8 mouse cellular contexts compared by ENCODE assay signal in genomic region chr2:163657975-163658886, GRCm38 (mm10). TPM values are rescaled to one million over a fixed set of nuclear protein-coding genes. Genes with fewer than 3 reads are reported as not detected.
DNase-seq lines count a peak whose midpoint lies in the region; ATAC-seq and TF ChIP-seq lines count a peak whose summit lies in the region.

Gene Pkig, plus strand, starts transcription at chr2:163658386.

- peak within 1 kb of the TSS; percentile 73 for H3K4me2 ChIP-seq in embryonic facial prominence, embryonic 14.5 days (ENCODE audit: low read depth, low read length)
- peak within 1 kb of the TSS; percentile 65 for H3K4me2 ChIP-seq in limb, embryonic 15.5 days
- H3K4me2 ChIP-seq in midbrain, postnatal 0 days (ENCODE audit: low read depth, low read length, poor library complexity, severe bottlenecking): peak within 1 kb of the TSS; percentile 58

- H3K9ac ChIP-seq in embryonic facial prominence, embryonic 14.5 days (ENCODE audit: low read depth, low read length): peak within 1 kb of the TSS; percentile 88
- H3K9ac ChIP-seq in limb, embryonic 15.5 days: peak within 1 kb of the TSS; percentile 76
- H3K9ac ChIP-seq in midbrain, postnatal 0 days (replicated peaks; ENCODE audit: low read length, poor library complexity, severe bottlenecking): peak within 1 kb of the TSS; percentile 61

- no peaks in the 10 kb centered on the region for H3K27me3 ChIP-seq in embryonic facial prominence, embryonic 14.5 days (replicated peaks; ENCODE audit: control insufficient read depth, insufficient read depth, low read length)
- H3K27me3 ChIP-seq in limb, embryonic 15.5 days: no peaks in the 10 kb centered on the region
- H3K27me3 ChIP-seq in midbrain, postnatal 0 days (ENCODE audit: insufficient read depth, low read length): no peaks in the 10 kb centered on the region

- peak within 1 kb of the TSS; percentile 78 for H3K4me3 ChIP-seq in bone marrow, adult 2 months (replicated peaks; ENCODE audit: control insufficient read depth, low read depth, low read length)
- H3K4me3 ChIP-seq in embryonic facial prominence, embryonic 14.5 days (ENCODE audit: low read depth, low read length): peak within 1 kb of the TSS; percentile 81
- peak within 1 kb of the TSS; percentile 81 for H3K4me3 ChIP-seq in limb, embryonic 15.5 days
- peak within 1 kb of the TSS; percentile 68 for H3K4me3 ChIP-seq in midbrain, postnatal 0 days (ENCODE audit: low read depth, low read length)

- WGBS in bone marrow, adult 2 months: under 1% methylated on average over 71 of the region's 71 CpGs
- under 1% methylated on average over 47 of the region's 71 CpGs for WGBS in embryonic facial prominence, embryonic 14.5 days
- WGBS in limb, embryonic 15.5 days: under 1% methylated on average over 71 of the region's 71 CpGs
- under 1% methylated on average over 71 of the region's 71 CpGs for WGBS in midbrain, postnatal 0 days

- peak; percentile 9; the same call in 1 of the 2 replicates for TF ChIP-seq CTCF in bone marrow, adult 2 months (IDR thresholded peaks at IDR 0.05; ENCODE audit: control insufficient read depth, insufficient read depth, low read length)
- no peak for TF ChIP-seq CTCF in midbrain, postnatal 0 days (IDR thresholded peaks at IDR 0.05)

- peak within 1 kb of the TSS; percentile 83 for H3K27ac ChIP-seq in bone marrow, adult 2 months (ENCODE audit: control insufficient read depth, insufficient read depth, low read depth, low read length, poor library complexity)
- peak within 1 kb of the TSS; percentile 79 for H3K27ac ChIP-seq in embryonic facial prominence, embryonic 14.5 days (replicated peaks; ENCODE audit: low read depth, low read length)
- peak within 1 kb of the TSS; percentile 85 for H3K27ac ChIP-seq in limb, embryonic 15.5 days
- H3K27ac ChIP-seq in midbrain, postnatal 0 days (ENCODE audit: low read depth, low read length): peak within 1 kb of the TSS; percentile 78

- H3K4me1 ChIP-seq in bone marrow, adult 2 months (ENCODE audit: control insufficient read depth, insufficient read depth, low read length): peaks cover 11% of the 10 kb centered on the region
- H3K4me1 ChIP-seq in embryonic facial prominence, embryonic 14.5 days (ENCODE audit: control insufficient read depth, insufficient read depth, low read length): peaks cover 7% of the 10 kb centered on the region
- peaks cover 17% of the 10 kb centered on the region; the same call in 1 of the 2 replicates for H3K4me1 ChIP-seq in limb, embryonic 15.5 days
- 0 out of 2 replicates have a peak, but pooled peaks cover 3% of the 10 kb centered on the region for H3K4me1 ChIP-seq in midbrain, postnatal 0 days (ENCODE audit: insufficient read depth, low read length)

- peak; percentile 82 to 86 for DNase-seq in B cell, adult 2 months
- peak; percentile 93 for DNase-seq in embryonic facial prominence, embryonic 14.5 days (ENCODE audit: low spot score)
- DNase-seq in heart, adult 8-10 months (ENCODE audit: low spot score): peak; percentile 77
- peak; percentile 73 to 79 for DNase-seq in kidney, adult 8-10 months
- DNase-seq in midbrain, postnatal 0 days (ENCODE audit: low spot score): peak; percentile 91
- peak; percentile 83 to 91 for DNase-seq in spleen, postnatal 10 days (ENCODE audit: low spot score in 2 of 2)

- TF ChIP-seq POLR2A in bone marrow, adult 2 months (IDR thresholded peaks at IDR 0.05; ENCODE audit: borderline replicate concordance, control insufficient read depth, low read depth, low read length): peak; percentile 46; the same call in 1 of the 2 replicates

- ATAC-seq in embryonic facial prominence, embryonic 14.5 days (ENCODE audit: low read depth): peak; percentile 95
- peak; percentile 87 for ATAC-seq in limb, embryonic 15.5 days (ENCODE audit: insufficient number of reproducible peaks, low FRiP score, low TSS enrichment, low read depth)
- ATAC-seq in midbrain, postnatal 0 days (ENCODE audit: low FRiP score): peak; percentile 87

- H3K9me3 ChIP-seq in embryonic facial prominence, embryonic 14.5 days (ENCODE audit: control insufficient read depth, low read length): no peaks in the 10 kb centered on the region
- H3K9me3 ChIP-seq in limb, embryonic 15.5 days: no peaks in the 10 kb centered on the region
- no peaks in the 10 kb centered on the region for H3K9me3 ChIP-seq in midbrain, postnatal 0 days (ENCODE audit: low read length)

- no peaks in the 10 kb centered on the region for H3K36me3 ChIP-seq in embryonic facial prominence, embryonic 14.5 days (ENCODE audit: control insufficient read depth, insufficient read depth, low read length)
- H3K36me3 ChIP-seq in limb, embryonic 15.5 days: no peaks in the 10 kb centered on the region
- no peaks in the 10 kb centered on the region for H3K36me3 ChIP-seq in midbrain, postnatal 0 days (ENCODE audit: insufficient read depth, low read length)

RNA-seq across cellular contexts. Expression of gene Pkig, which starts in this region (rescaled TPM):
- polyA plus RNA-seq in bone marrow, adult 2 months (2011; ENCODE audit: insufficient read depth, insufficient read length, low replicate concordance, missing spikeins): 109 and 152 TPM in 2 replicates
- polyA plus RNA-seq in embryonic facial prominence, embryonic 14.5 days (2014; fragmentation: Nextera tagmentation; extraction: Ambion mirVana): 153 and 165 TPM in 2 replicates
- total RNA-seq in heart, adult 8-10 months (2022): 100 to 1,000 TPM; 214 to 247 (median 224) TPM
- 119 and 151 TPM in 2 replicates for polyA plus RNA-seq in limb, embryonic 15.5 days (2015; fragmentation: Nextera tagmentation; extraction: Ambion mirVana)
- total RNA-seq in midbrain, postnatal 0 days (2014; rRNA removed): 90.5 and 102 TPM in 2 replicates
- polyA plus RNA-seq in midbrain, postnatal 0 days (2015; fragmentation: Nextera tagmentation; extraction: Ambion mirVana): 153 and 161 TPM in 2 replicates

Comparison
In these comparisons a context has a peak if more than half of its experiments do, and no peak if none do; other contexts are left out.
1. Peak in every context shown above with its lines: DNase-seq, ATAC-seq, H3K4me3 ChIP-seq and H3K27ac ChIP-seq.